Mouse (Mus musculus) 3134 (cell line): ENCODE measurements around the gene Cuedc1.

Source experiments
- DNase-seq: peaks from one replicate; pipeline ENCODE4 v3.0.0-alpha.2; 2011; ENCODE audit warnings: low spot score; ENCODE audit not compliant: insufficient read length; ENCODE audit errors: extremely low read depth

Cuedc1 gene

DNA sequence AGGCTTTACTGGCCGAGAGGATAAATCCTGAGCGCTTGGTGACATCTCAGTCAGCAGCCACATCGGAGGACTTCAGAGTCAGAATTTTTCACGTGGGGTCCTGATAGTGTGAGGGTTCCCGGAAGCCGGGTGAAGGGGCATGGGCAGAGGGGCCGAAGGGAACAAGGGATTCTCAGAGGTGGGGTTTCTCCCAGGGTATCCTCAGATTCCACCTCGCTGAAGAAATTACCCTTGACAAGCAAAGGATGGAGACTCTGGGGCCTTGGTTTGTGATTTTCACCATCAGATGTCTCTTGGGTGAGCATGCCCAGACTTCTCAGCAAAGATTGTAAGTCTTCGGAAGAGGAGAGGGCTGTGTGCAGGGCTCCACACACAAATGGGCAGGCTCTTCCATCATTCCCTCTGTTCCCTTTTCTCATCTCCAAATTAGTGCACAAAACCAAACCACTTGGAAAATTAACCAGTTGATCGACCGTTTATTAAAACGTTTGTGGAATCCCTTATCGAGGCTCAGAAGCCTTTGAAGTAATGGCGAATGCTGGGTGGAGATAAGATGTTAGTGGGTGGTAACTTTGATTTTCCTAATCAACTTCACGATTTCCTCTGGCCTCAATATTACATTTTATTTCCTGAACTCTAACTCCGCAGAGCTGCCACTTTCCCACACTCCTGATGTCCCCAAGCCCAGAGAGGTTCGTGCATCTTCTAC is at the start of gene Cuedc1:
TSS of gene Cuedc1 (plus strand) at position 38 of the 709 bp plus-strand sequence.
- no peak for DNase-seq

DNA sequence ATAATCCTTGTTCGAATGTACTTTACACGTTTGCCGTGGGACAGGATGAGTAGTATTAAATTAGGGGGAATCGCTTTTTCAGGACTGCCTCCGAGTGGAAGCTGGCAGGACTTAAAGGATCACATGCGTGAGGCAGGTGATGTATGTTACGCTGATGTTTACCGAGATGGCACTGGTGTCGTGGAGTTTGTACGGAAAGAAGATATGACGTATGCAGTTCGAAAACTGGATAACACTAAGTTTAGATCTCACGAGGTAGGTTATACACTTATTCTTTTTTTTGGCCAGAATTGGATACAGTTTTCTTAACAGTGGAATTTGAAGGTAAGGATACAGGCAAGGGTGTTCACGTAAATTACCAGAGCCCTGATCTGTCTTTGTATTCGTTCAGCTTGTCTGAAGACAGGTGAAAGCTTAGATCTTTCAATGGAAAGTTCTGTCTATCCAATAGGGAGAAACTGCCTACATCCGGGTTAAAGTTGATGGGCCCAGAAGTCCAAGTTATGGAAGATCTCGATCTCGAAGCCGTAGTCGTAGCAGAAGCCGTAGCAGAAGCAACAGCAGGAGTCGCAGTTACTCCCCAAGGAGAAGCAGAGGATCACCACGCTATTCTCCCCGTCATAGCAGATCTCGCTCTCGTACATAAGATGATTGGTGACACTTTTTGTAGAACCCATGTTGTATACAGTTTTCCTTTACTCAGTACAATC is 48.7 kb upstream of the Cuedc1 start:
- DNase-seq = no peak

DNA sequence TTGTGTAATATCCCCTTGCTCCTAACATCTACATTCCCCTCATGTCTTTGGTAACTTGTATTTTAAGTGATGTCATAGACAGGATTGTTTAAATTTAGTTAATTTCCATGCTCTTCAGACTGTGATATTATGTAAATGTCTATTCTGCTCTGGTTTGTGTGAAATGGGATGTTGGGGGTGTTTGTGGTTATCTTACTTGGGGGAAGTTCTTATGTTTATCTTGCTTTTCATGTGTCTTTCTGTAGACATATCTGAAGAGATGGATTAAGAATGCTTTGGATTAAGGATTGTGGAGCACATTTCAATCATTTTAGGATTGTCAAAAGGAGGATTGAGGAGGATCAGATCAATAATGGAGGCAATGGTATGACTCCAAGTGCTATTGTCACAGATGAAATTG is 48.1 kb upstream of the Cuedc1 start:
- DNase-seq = no peak

DNA sequence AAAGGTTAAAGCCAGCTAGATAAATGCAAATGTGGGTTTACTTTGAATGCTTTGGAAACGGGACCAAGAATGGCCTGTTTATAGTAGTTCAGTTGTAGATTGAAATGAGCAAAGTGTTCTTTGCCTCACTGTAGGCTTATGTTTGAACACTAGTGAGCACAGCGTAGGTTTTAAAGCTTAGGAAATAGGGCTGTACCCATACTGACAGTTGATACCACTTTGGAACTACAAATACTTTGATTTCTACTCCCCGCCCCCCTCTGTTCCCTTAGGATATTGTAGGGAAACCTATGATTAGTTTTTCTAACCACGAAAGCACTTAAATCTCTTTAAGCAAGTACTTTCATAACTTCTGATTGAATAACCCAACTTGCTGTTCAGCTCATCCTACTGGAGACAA is 45.2 kb upstream of the Cuedc1 start:
- no peak for DNase-seq

DNA sequence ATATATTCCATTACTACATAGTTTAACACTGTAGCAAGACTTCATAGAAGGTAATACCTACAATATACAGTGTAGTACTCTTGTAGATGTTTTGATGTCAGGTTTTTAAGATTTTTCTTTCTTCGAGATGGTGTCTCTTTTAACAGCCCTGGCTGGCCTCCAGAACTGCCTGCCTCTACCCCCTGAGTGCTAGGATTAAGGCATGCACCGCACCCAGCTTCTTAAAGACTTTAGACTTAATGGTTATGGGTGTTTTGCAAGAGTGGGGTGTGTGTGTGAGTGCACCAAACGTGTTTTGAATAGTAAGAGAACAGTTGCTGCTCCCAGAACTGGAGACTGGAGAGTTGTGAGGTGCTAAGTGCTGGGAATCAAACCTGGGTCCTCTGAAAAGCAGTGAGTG is 44.0 kb upstream of the Cuedc1 start:
- DNase-seq = no peak

GRCm38 (mm10) chr11:88054589-88054988 is 43.3 kb upstream of the Cuedc1 start:
- peak; percentile 41 for DNase-seq

DNA sequence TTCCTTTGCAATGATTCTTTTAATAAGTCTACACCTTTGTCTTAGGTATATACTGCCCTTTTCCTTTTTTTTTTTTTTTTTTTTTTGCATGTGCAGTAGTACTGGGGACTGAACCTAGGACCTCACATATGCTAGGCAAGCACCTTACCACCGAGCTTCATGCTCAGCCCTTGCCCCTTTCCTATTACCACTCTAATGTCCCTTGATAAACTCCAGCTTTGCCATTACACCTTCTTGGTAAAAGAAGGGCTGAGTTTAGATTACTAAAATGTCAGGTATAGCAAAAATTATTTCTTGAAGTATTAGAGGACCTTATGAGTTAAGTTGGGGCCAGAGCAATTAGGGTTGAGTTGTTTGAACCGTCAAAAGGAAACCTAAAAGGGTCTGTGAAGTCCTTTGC is 42.1 kb upstream of the Cuedc1 start:
- no peak for DNase-seq

- no peak for DNase-seq
Observed at GRCm38 (mm10) chr11:88057788-88058187, 40.1 kb upstream of the Cuedc1 start.

DNA sequence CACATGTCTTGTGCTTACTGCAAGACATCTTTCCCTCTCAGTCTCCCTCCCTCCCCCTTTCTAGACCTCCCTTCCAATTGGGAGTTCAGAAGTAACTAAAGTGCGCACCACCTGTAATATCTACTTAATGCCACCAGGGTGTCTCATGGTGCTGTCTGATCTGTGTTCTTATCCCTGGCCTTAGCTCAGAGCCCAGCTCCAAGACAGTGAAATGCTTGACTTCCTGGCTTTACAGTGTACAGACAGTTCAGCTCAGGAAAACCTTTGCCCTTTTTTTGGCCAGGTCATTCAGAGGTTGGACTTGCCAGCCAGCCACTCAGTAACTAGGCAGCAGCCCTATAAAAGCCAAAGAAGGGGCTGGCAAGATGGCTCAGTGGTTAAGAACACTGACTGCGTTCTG is 38.7 kb upstream of the Cuedc1 start:
- peak; percentile 48 for DNase-seq

GRCm38 (mm10) chr11:88061892-88062625 is 35.8 kb upstream of the Cuedc1 start:
- no peak for DNase-seq

GRCm38 (mm10) chr11:88065732-88066131 is 32.1 kb upstream of the Cuedc1 start:
- DNase-seq = no peak

- no peak for DNase-seq
Observed at GRCm38 (mm10) chr11:88067191-88067585, 30.7 kb upstream of the Cuedc1 start.

DNA sequence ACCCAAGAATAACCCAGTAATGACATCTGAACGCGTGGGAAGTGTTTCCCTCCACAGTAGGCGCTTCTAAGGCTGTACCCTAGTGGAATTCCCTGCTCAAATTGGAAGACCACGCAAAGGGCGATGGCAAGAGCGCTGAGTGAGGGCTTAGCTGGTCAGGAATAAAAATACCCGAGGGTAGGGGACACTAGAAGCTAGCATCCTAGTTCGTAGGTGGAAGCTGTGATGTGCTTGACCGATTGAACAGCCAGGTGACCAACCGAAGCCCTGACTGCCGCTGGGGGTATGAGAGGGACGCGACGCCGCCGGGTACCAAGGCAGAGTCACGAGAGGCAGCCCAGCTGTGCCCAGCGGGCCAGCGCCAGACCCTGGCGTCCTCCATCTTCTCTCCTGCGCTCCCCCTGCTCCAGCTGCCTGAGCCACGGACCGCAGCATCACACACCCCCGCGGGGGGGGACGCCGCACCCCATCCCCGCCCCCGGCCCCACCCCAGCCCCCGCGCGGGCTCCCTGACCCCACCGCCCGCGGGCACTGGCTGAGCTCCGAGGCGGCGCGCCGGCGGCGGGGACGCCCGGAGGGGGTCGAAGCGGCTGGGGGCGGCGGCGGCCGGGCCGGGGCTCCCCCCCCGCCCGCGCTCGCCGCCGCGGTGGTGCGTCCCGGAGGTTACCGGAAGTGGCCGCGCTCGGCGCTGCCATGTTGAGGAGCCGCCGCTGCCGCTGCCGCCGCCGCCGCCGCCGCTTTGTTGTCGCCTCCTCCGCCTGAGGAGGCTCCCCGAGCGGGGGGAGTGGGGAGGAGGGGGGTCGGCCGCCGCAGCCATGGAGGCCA is 30.1 kb upstream of the Cuedc1 start, which contains the start of gene Vezf1:
TSS of gene Vezf1 (plus strand) at position 694 of the 825 bp plus-strand sequence.
- DNase-seq = peak; percentile 82

GRCm38 (mm10) chr11:88068411-88069245 is 29.2 kb upstream of the Cuedc1 start:
- peak; percentile 78 for DNase-seq

- DNase-seq = no peak
Observed at GRCm38 (mm10) chr11:88069246-88069570, 28.6 kb upstream of the Cuedc1 start.

DNA sequence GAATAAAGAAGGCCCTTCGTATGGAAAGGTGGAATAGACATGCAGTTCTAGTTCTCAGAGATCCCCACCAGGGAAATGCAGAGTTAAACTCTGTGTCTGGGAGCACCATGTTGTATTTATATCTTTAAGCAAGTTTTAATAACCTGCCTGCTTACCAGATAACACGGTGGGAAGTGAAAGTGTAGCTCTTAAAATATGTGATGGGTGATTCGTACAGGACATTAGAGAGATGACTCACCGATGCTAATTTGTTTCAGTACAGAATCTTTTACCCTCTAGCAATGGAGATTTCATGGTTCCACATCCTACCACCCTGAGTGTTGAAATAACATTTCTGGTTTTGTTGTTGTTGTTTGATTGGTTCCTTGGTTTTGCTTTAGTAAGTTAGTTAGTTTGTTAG is 27.5 kb upstream of the Cuedc1 start:
- no peak for DNase-seq

DNA sequence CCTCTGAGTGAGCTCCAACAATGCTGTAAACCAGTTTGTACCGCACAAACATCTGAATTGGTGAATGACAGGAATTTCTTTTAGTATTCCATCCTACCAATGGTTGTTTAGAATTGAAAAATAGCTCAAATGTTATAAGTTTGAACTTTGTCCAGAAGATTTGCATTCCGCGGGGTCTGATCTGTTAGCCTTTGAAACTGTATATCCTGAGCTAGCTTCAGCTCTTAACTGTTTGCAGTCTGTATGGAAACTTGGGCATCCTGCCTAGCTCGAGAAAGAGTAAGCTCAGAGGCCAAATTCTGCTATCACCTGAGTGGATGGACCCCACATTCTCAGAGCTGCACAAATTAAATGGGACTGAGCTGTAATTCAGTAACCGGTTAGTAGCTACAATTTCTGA is 26.7 kb upstream of the Cuedc1 start:
- DNase-seq = no peak

GRCm38 (mm10) chr11:88073343-88073875 is 24.4 kb upstream of the Cuedc1 start:
- no peak for DNase-seq

GRCm38 (mm10) chr11:88075701-88076100 is 22.2 kb upstream of the Cuedc1 start:
- no peak for DNase-seq

DNA sequence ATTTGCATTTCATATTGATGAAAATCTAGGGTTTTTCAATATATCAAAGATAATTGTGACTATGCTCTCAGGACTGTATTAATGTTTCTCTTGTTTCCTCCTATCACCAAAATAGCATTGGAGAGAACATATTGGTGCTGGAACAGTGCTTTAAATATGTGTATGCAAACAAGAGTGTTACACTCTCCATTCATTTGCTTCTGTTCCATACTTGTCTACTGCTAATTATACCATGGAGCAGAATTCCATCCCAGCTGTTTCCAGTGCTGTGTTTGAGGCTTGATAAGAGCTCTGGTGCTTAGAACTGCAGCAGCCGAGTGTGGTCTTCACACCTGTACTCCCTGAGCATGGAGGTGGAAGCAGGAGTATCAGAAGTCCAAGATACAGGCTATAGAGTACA is 21.5 kb upstream of the Cuedc1 start:
- DNase-seq = no peak
